Mouse (Mus musculus) thymus, postnatal 10 days (tissue): ENCODE measurements around the gene Nts.
"Not testable (repeated sequence)": the region's sequence is repeated elsewhere in the genome, so short reads cannot be mapped to it uniquely, and the experiment has no call there.

Experiments used
- DNase-seq, 2 experiments: peaks; one replicate each; pipeline ENCODE4 v3.0.0; 2021; ENCODE audit warnings: low spot score in 2 of 2

The Nts gene

GRCm38 (mm10) chr10:102490386-102490785 is at the start of gene Nts:
Nts (minus strand) TSS chr10:102490486.
- no peak for DNase-seq

- DNase-seq: no peak
Measured at GRCm38 (mm10) chr10:102527901-102528300, 37.6 kb upstream of the Nts start.

- no peak for DNase-seq
Measured at GRCm38 (mm10) chr10:102514159-102514558, 23.9 kb upstream of the Nts start.

GRCm38 (mm10) chr10:102511807-102512461 is 21.6 kb upstream of the Nts start, which contains the start of gene Rassf9:
Rassf9 (plus strand) TSS chr10:102512222.
- no peak for DNase-seq

DNA sequence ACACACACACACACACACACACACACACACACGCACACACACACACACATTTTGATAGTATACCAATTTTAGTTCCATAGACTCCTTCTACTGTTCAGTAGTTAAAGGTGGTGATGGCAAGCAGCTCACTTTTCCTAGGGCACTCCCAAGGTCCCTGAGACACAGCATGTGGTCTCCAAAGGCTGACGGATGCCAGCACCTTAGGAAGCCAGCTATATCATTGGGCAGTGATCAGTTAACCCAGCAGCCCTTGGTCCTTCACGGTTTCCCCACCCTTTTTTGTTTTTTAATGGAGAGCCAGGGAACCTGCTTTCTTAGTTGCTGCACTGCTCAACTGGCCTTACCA is 21.1 kb upstream of the Nts start:
- no peak for DNase-seq

- DNase-seq: no peak
Measured at GRCm38 (mm10) chr10:102507386-102507785, 17.1 kb upstream of the Nts start.

DNA sequence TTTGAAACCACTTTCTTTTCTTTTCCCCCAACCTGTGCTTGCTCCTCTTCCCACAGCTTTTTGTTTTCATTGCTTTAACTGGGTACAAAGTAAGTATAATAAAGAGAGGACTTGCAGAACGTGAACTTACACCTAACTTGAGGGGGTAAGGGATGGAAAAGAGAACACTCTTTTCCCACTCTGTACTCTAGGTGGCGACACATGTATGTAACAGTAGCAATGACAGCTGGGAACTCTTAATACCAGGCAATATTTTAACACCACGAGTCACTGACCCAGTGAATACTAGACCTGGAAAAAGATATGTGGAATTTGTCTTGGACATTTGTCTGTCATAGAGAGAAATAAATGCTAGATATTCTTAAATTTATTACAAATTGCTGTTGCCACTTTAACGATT is 8.5 kb upstream of the Nts start:
- no peak for DNase-seq

GRCm38 (mm10) chr10:102491792-102492191 is 1.5 kb upstream of the Nts start:
- no peak for DNase-seq

- DNase-seq: no peak
Measured at GRCm38 (mm10) chr10:102469412-102469811, 20.9 kb downstream of the Nts start.

- DNase-seq: peak in 1 of 2 experiments; percentile 5
Measured at GRCm38 (mm10) chr10:102451756-102452155, 38.5 kb downstream of the Nts start.

GRCm38 (mm10) chr10:102449449-102449848 is 40.8 kb downstream of the Nts start:
- peak in 1 of 2 experiments; percentile 21 for DNase-seq

DNA sequence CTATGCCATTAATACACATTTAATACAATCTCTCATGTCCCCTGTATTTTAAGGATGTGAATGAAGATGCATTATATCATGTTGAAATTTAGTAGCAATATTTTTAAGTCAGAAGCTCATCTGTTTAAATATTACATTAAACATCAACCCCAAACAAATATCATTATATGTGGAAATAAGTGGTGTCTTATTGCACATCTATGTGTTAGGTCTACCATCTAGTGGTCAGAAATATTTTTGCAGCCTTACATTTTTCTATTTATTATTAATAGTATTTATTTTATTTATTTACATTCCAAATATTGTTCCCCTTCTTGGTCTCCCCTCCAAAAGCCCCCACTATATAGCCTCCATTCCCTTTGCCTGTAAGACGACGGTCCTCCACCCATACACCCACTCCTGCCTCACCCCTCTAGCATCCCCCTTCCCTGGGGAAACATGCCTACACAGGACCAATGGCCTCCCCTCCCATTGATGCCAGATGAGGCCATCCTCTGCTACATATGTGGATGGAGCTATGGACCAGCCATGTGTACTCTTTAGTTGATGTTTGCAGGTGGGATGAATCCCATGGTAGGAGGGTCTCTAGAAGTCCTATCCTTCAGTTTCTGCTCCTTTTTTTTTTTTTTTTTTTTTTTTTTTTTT is 45.3 kb downstream of the Nts start:
- no peak for DNase-seq

GRCm38 (mm10) chr10:102435467-102435866 is 54.8 kb downstream of the Nts start:
- not testable (repeated sequence) for DNase-seq

DNA sequence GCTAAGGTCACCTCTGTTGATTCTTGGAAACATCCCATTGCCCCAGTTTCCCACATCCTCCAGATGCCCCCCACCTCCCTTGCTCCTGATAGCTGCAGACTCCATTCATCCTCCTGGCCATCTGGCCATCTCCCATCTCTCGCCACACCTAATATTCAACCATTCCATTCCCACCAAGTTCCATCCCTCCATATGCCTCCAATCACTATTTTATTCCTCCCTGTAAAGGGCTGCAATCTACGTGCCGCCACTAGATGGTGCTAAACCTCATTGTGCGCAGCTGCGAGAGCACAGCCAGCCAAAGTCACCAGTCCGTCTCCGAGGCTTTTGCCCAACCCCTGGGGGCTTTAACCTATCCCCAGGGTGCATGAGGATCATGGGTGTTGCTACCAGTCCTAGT is 55.2 kb downstream of the Nts start:
- DNase-seq: not testable (repeated sequence)
